Mouse (Mus musculus) kidney, postnatal 0 days (tissue): ENCODE data around the gene Cacna1s. TPM values are rescaled to one million over a fixed set of nuclear protein-coding genes. Genes with fewer than 3 reads are reported as not detected.

ENCODE experiments used
- ATAC-seq: fragments of 200-750 bp; cut with Nextera tagmentation; replicated peaks from 2 replicates; pipeline ENCODE4 v1.8.0; 2017; ENCODE audit warnings: low read depth, moderate number of reproducible peaks, moderate TSS enrichment, moderate library complexity; ENCODE audit not compliant: low FRiP score
- DNase-seq: peaks from one replicate; pipeline ENCODE4 v3.0.0-alpha.2; 2016; ENCODE audit warnings: low spot score
- H3K27ac ChIP-seq: fragments of 300-500 bp; sonication (generic); 2 replicates; pipeline ENCODE4 v1.5.1; 2014; ENCODE audit warnings: mild to moderate bottlenecking
- H3K27me3 ChIP-seq: fragments of 300-500 bp; sonication (generic); 2 replicates; pipeline ENCODE4 v1.6.1; 2014; ENCODE audit warnings: low read length, mixed read lengths; ENCODE audit not compliant: insufficient read depth
- H3K36me3 ChIP-seq: fragments of 300-500 bp; sonication (generic); 2 replicates; pipeline ENCODE4 v1.6.1; 2014; ENCODE audit warnings: low read length, mixed read lengths; ENCODE audit not compliant: insufficient read depth
- H3K4me1 ChIP-seq: fragments of 300-500 bp; sonication (generic); replicated peaks from 2 replicates; pipeline ENCODE4 v1.6.1; 2014; ENCODE audit warnings: antibody characterized with exemption, low read length, mixed read lengths; ENCODE audit not compliant: insufficient read depth
- H3K4me2 ChIP-seq: fragments of 300-500 bp; sonication (generic); 2 replicates; pipeline ENCODE4 v1.6.1; 2014; ENCODE audit warnings: mild to moderate bottlenecking, low read length, moderate library complexity, mixed read lengths
- H3K4me3 ChIP-seq: fragments of 300-500 bp; sonication (generic); replicated peaks from 2 replicates; pipeline ENCODE4 v1.5.1; 2014; ENCODE audit warnings: low read depth, low read length
- H3K9ac ChIP-seq: fragments of 300-500 bp; sonication (generic); 2 replicates; pipeline ENCODE4 v1.6.1; 2014; ENCODE audit warnings: low read depth, low read length
- H3K9me3 ChIP-seq: fragments of 300-500 bp; sonication (generic); replicated peaks from 2 replicates; pipeline ENCODE4 v1.6.1; 2016; ENCODE audit warnings: low read length, inconsistent platforms, mixed read lengths
- CTCF ChIP-seq: IDR thresholded peaks from 2 replicates; pipeline ENCODE4 v1.5.1; 2016; ENCODE audit warnings: antibody characterized with exemption, low read depth, mild to moderate bottlenecking, moderate library complexity
- WGBS: fragments of 180-500 bp; shearing (Covaris S2); extraction: QIAGEN DNeasy Blood & Tissue Kit; methylation state at CpG from one replicate; pipeline ENCODE4 v1.1.7; 2014; 5-methylcytosine and 5-hydroxymethylcytosine counted together
- polyA plus RNA-seq: library from polyadenylated mRNA; unstranded; fragments of >200 nt; fragmentation: Nextera tagmentation; extraction: Ambion mirVana; gene quantifications from 2 replicates; pipeline ENCODE4 v1.2.1, GENCODE M21; 2015

Cacna1s gene
- polyA plus RNA-seq, 1 experiment from 2014 or later = 0.20 TPM

DNA sequence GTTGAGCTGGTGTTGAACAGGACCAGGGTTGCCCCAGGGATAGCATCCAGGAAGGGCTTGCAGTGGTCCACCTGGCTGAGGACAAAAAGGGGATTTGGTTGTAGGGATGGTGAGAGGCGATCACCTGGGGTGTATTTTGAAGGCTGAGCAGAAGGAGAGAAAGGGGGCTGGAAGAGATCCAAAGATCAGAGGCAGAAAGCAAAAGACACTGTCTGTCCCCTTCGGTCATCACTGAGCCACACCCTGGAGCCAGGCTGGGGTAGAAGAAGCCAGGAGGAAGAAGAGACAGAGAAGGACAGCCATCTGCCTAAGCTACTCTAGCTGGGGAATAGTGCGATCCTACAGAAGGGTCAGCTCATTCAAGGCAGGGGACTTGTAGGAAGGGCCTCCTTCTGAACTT, 50.0 kb downstream of the Cacna1s start:
- H3K9ac ChIP-seq = no peak overlapping the region
- DNase-seq (no peak), ATAC-seq (no peak)
- no peak overlapping the region for H3K27ac ChIP-seq
- H3K4me2 ChIP-seq = no peak overlapping the region
- H3K9me3 ChIP-seq = no peaks in the 10 kb centered on the region
- no peak overlapping the region for H3K4me3 ChIP-seq
- no peaks in the 10 kb centered on the region for H3K27me3 ChIP-seq
- no peaks in the 10 kb centered on the region for H3K36me3 ChIP-seq
- 0 out of 2 replicates have a peak, but pooled peaks cover 9% of the 10 kb centered on the region for H3K4me1 ChIP-seq
- TF ChIP-seq CTCF = no peak
- WGBS = 74% methylated on average over 3 of the region's 3 CpGs

DNA sequence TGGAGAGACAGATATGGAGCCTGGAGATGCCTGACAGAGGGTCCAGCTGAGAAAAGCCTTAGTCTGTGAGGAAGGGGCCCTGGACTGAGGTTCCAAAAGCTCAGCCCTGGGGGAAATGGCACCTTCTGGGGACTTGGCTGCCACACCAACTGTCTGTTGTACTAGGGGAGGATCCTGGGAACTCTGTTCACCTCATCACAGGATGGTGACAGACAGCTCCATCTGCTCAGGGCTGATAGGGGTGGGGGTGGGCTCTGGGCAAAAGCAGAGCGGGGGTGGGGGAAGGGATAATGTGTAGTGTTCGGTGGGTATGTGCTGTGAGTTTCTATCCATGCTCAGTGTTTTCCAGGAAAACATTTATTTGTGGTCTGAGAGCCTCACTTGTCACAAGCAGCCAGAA, 50.4 kb downstream of the Cacna1s start:
- WGBS = 66% methylated on average over 2 of the region's 2 CpGs
- no peak for TF ChIP-seq CTCF

DNA sequence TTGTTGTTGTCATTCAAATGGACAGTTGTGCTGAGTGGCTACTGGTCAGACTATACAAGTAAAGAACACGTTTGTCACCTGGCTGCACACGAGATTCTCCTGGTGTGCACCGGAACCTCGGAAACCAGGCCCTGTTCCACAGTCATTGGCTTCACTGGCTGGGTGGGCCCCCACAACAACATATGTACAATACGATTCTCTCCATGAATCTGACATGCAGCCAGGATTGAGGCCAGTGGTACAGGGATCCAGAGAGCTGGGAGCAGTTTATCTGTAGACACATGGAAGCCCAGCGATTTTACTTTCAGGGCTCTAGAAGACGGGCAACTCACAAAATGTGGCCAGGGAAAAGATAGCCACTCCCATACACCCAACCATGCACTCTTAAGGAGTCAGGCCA, 51.1 kb downstream of the Cacna1s start:
- H3K9ac ChIP-seq = no peak overlapping the region

More for the DNA sequence above, 50.4 kb downstream of the Cacna1s start:
- Histone ChIP-seq H3K4me3 (no peak overlapping the region), H3K27me3 (no peaks in the 10 kb centered on the region), H3K9me3 (no peaks in the 10 kb centered on the region), H3K36me3 (no peaks in the 10 kb centered on the region), H3K4me2 (no peak overlapping the region), H3K27ac (no peak overlapping the region), H3K4me1 (0 out of 2 replicates have a peak, but pooled peaks cover 9% of the 10 kb centered on the region), H3K9ac (no peak overlapping the region)
- no peak for ATAC-seq
- no peak for DNase-seq

DNA sequence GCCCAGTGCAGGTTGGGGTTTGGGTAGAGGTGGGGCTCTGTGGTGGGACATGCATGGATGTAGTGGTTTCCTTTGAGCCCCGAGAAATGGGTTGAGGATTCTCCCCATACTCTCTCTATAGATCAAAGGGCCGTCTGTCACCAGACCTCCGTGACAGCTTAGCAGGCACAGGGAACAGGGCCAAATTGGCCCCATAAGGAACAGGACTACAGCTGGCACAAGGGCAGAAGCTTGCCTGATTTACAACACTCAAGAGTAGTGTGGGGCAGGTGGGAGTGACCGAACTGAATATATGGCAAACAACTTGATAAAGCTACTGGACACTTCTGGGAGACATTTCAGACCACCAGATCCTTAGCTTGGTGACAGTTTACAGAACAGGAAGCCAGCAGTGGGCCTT, 52.2 kb downstream of the Cacna1s start:
- H3K4me2 ChIP-seq = no peak overlapping the region
- no peak for TF ChIP-seq CTCF
- 0 out of 2 replicates have a peak, but pooled peaks cover 9% of the 10 kb centered on the region for H3K4me1 ChIP-seq
- no peaks in the 10 kb centered on the region for H3K9me3 ChIP-seq
- H3K36me3 ChIP-seq = no peaks in the 10 kb centered on the region
- no peak overlapping the region for H3K9ac ChIP-seq
- no peak overlapping the region for H3K4me3 ChIP-seq
- no peak for DNase-seq
- no peaks in the 10 kb centered on the region for H3K27me3 ChIP-seq
- WGBS = 26% methylated on average over 4 of the region's 4 CpGs
- no peak overlapping the region for H3K27ac ChIP-seq
- ATAC-seq = no peak

More for the DNA sequence above, 51.1 kb downstream of the Cacna1s start:
- Histone ChIP-seq H3K4me1 (0 out of 2 replicates have a peak, but pooled peaks cover 9% of the 10 kb centered on the region), H3K27ac (no peak overlapping the region), H3K36me3 (no peaks in the 10 kb centered on the region), H3K9me3 (no peaks in the 10 kb centered on the region), H3K4me3 (no peak overlapping the region), H3K27me3 (no peaks in the 10 kb centered on the region), H3K4me2 (no peak overlapping the region)
- no peak for TF ChIP-seq CTCF
- ATAC-seq (no peak), DNase-seq (no peak)
- WGBS = 87% methylated on average over 7 of the region's 7 CpGs

DNA sequence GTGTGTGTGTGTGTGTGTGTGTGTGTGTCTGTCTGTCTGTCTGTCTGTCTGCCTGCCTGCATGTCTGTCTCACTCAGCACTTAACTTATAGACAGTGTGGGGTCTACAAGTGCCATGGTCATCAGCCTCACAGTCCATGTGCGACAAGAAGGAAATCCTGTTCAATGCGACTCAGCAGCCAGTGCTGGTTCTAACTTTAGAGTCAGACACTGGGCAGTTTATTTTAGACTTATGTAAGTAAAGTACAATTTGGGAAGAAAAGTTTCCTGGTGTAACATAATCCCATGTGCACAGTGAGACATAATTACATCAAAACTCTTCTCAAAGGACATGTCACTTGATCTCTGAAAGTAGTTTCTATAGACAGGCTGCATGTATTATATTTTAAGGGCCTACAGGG, 56.9 kb downstream of the Cacna1s start:
- H3K4me2 ChIP-seq = no peak overlapping the region
- WGBS = 63% methylated on average over 2 of the region's 2 CpGs
- H3K27ac ChIP-seq = no peak overlapping the region
- no peaks in the 10 kb centered on the region for H3K27me3 ChIP-seq
- H3K9me3 ChIP-seq = no peaks in the 10 kb centered on the region
- no peak for TF ChIP-seq CTCF
- ATAC-seq (no peak), DNase-seq (no peak)
- H3K4me1 ChIP-seq = 0 out of 2 replicates have a peak, but pooled peaks cover 9% of the 10 kb centered on the region
- H3K4me3 ChIP-seq = no peak overlapping the region
- H3K36me3 ChIP-seq = no peaks in the 10 kb centered on the region
- H3K9ac ChIP-seq = no peak overlapping the region

DNA sequence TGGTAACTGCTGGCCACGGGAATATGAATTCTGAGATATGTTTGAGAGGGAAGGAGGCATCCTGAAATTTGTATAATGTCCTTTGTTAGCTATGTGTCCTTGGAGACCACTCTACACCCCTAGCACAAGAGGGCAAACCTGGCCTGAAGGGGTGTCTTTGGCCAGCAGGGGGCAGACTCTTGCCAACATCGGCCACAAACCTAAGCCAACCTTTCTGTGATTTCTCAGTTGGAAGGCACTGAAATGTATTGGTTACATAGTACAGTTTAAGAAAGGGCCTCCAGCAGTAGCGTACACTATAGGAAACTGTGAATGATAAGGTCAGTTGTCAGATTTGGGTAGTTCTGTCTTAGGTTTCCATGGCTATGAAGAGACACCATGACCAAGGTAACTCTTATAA, 63.6 kb downstream of the Cacna1s start:
- TF ChIP-seq CTCF = peak; percentile 92
- no peak overlapping the region for H3K4me3 ChIP-seq
- no peaks in the 10 kb centered on the region for H3K9me3 ChIP-seq
- no peak overlapping the region for H3K4me2 ChIP-seq
- H3K27me3 ChIP-seq = no peaks in the 10 kb centered on the region
- no peaks in the 10 kb centered on the region for H3K4me1 ChIP-seq
- no peak overlapping the region for H3K9ac ChIP-seq
- H3K36me3 ChIP-seq = no peaks in the 10 kb centered on the region
- 24% methylated on average over 3 of the region's 3 CpGs for WGBS
- no peak for ATAC-seq
- peak; percentile 75 for DNase-seq
- no peak overlapping the region for H3K27ac ChIP-seq

DNA sequence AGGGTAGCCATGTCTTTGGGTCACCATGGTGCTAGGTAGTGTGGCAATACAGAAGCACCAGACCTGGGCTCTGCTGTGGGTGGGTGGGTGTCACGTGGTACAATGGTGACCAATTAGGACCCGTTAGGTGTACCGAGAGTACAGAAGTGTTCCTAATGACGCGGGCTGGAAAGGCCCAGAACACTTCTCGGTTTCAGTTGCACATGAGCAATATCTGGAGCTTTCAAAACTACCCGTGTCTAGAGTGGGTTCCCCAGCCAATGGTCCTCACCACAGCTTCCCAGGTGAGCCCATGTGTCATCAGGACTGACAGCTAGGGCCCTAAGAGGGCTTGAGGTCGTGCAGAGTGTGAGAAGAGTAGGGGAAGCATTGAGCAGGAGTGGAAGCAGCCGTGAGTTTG, 64.5 kb downstream of the Cacna1s start:
- Histone ChIP-seq H3K4me3 (no peak overlapping the region), H3K36me3 (no peaks in the 10 kb centered on the region), H3K27me3 (no peaks in the 10 kb centered on the region), H3K9ac (no peak overlapping the region), H3K9me3 (no peaks in the 10 kb centered on the region), H3K4me1 (no peaks in the 10 kb centered on the region), H3K27ac (no peak overlapping the region), H3K4me2 (no peak overlapping the region)
- ATAC-seq (no peak), DNase-seq (no peak)
- TF ChIP-seq CTCF = no peak
- 84% methylated on average over 9 of the region's 9 CpGs for WGBS
